Mouse (Mus musculus) heart, embryonic 15.5 days (tissue): ENCODE results near the gene Syt15. TPM values are rescaled to one million over a fixed set of nuclear protein-coding genes. Genes with fewer than 3 reads are reported as not detected.

ENCODE experiments used
- ATAC-seq: fragments of 200-750 bp; cut with Nextera tagmentation; replicated peaks from 2 replicates; pipeline ENCODE4 v1.8.0; 2017; ENCODE audit warnings: low read depth, moderate TSS enrichment; ENCODE audit not compliant: insufficient number of reproducible peaks, insufficient read depth, low FRiP score
- H3K27ac ChIP-seq: fragments of 300-500 bp; sonication (generic); 2 replicates; pipeline ENCODE4 v1.5.1; 2015; ENCODE audit warnings: mild to moderate bottlenecking, inconsistent platforms
- H3K27me3 ChIP-seq: fragments of 300-500 bp; sonication (generic); 2 replicates; pipeline ENCODE4 v1.6.1; 2015; ENCODE audit warnings: inconsistent platforms
- H3K36me3 ChIP-seq: fragments of 300-500 bp; sonication (generic); 2 replicates; pipeline ENCODE4 v1.6.1; 2015; ENCODE audit warnings: mild to moderate bottlenecking, inconsistent platforms
- H3K4me1 ChIP-seq: fragments of 300-500 bp; sonication (generic); replicated peaks from 2 replicates; pipeline ENCODE4 v1.6.1; 2015; ENCODE audit warnings: inconsistent platforms
- H3K4me2 ChIP-seq: fragments of 300-500 bp; sonication (generic); 2 replicates; pipeline ENCODE4 v1.6.1; 2015; ENCODE audit warnings: inconsistent platforms, mild to moderate bottlenecking, moderate library complexity
- H3K4me3 ChIP-seq: fragments of 300-500 bp; sonication (generic); 2 replicates; pipeline ENCODE4 v1.5.1; 2015; ENCODE audit warnings: mild to moderate bottlenecking, inconsistent platforms
- H3K9ac ChIP-seq: fragments of 300-500 bp; sonication (generic); 2 replicates; pipeline ENCODE4 v1.6.1; 2015; ENCODE audit warnings: mild to moderate bottlenecking, inconsistent platforms
- H3K9me3 ChIP-seq: fragments of 300-500 bp; sonication (generic); replicated peaks from 2 replicates; pipeline ENCODE4 v1.6.1; 2016; ENCODE audit warnings: inconsistent platforms
- WGBS: fragments of 180-500 bp; shearing (Covaris S2); methylation state at CpG from one replicate; pipeline ENCODE4 v1.1.7; 2015; ENCODE audit warnings: mixed read lengths; 5-methylcytosine and 5-hydroxymethylcytosine counted together
- polyA plus RNA-seq: library from polyadenylated mRNA; unstranded; fragments of >200 nt; fragmentation: Nextera tagmentation; extraction: Ambion mirVana; gene quantifications from 2 replicates; pipeline ENCODE4 v1.2.1, GENCODE M21; 2015

Gene Syt15
- 0.35 and 0.77 TPM in 2 replicates for polyA plus RNA-seq

DNA sequence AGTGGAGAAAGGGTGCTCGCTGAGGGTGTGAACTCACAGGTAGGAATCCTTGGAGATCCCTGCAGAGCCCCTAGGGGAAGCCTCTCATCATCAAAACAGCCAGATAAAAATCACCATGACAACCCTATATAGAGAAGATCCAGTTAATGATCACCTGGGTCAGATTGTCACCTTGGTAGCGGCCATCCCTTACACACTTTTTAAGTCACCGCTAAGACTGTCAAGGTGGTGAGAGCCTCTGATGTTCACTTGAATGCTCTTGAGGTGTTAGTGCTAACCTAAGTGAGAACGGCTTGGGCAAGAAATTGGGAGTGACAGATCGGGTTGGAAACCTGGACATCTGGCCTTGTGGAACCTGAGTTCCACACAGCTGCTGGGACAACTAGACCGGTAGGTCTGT lies at the start of gene Syt15:
TSS of gene Syt15 (plus strand) at position 301 of the 400 bp plus-strand sequence.
- Histone ChIP-seq H3K4me3 (peak within 1 kb of the TSS; percentile 41), H3K9ac (peak within 1 kb of the TSS; percentile 25; the same call in 1 of the 2 replicates), H3K4me1 (peaks cover 10% of the 10 kb centered on the region), H3K9me3 (no peaks in the 10 kb centered on the region), H3K27me3 (peaks cover 39% of the 10 kb centered on the region), H3K36me3 (no peaks in the 10 kb centered on the region), H3K27ac (no peak within 1 kb of the TSS), H3K4me2 (peak within 1 kb of the TSS; percentile 65)
- no peak for ATAC-seq
- WGBS, result 61% methylated on average over 6 of the region's 6 CpGs

DNA sequence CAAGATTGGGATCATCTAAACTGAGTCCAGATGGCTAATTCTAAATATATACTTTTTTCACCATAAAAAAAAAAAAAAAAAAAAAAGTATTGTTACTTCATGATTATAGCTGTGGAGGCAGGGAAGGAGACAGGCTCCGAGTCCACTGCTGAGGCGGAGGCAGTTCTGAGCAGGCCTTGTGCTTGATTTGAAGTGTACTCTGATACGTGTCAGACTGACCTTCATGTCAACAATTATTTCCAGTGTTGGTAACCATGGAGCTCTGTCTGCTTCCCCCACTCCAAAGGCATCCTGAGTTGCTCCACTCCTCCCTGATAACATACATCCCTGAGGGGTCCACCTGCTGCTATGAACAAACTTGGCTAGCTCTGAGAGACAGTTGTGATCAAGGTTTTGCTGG lies 48.3 kb upstream of the Syt15 start:
- no peak for ATAC-seq
- Histone ChIP-seq H3K27ac (no peak overlapping the region), H3K4me3 (no peak overlapping the region), H3K9me3 (no peaks in the 10 kb centered on the region), H3K4me1 (peaks cover 4% of the 10 kb centered on the region; the same call in 1 of the 2 replicates), H3K4me2 (no peak overlapping the region), H3K9ac (no peak overlapping the region), H3K27me3 (no peaks in the 10 kb centered on the region), H3K36me3 (no peaks in the 10 kb centered on the region)
- WGBS, result 74% methylated on average over 3 of the region's 3 CpGs

DNA sequence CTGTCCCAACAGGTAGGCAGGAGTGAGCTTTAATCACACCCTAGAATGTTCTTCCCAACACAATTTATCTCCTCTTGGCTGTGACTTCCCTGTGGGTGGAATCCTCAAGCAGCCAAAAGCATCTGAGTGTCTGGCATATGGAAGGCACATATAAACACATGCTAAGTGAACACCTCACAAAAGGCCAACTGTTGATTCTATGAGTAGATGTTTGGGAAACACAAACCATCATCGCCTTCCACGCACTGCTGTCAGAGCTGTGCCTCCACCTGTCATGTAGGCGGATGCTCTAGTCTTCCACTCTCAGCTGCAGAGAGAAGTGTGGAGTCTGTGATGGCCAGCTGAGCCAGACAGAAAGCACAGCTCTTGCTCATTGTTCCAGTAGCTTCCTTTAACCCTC lies 40.0 kb upstream of the Syt15 start:
- H3K27me3 ChIP-seq, result no peaks in the 10 kb centered on the region
- no peak for ATAC-seq
- H3K4me3 ChIP-seq, result no peak overlapping the region
- no peak overlapping the region for H3K4me2 ChIP-seq
- no peak overlapping the region for H3K9ac ChIP-seq
- no peaks in the 10 kb centered on the region for H3K36me3 ChIP-seq
- 90% methylated on average over 3 of the region's 3 CpGs for WGBS
- no peaks in the 10 kb centered on the region for H3K4me1 ChIP-seq
- H3K27ac ChIP-seq, result no peak overlapping the region
- no peaks in the 10 kb centered on the region for H3K9me3 ChIP-seq

DNA sequence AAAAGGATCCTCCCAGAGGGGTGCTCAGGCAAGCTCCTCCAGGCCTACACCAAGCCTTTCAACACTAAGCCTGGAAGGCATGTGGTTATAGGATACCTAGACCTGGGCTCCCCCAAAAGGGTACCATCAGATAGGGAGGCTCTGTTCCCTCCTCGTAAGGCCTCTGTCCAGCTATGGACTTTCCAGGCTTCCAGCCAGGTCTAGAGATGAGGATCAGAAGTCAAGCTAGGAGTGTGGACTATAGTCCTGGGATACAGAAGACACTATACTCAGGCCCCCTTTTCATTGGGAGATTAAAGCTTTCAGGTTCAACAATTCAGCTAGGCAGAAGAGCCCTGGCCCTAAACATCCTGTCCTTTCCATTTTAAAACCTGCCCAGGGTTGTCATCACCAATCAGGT lies 36.3 kb upstream of the Syt15 start:
- no peak overlapping the region for H3K4me2 ChIP-seq
- 67% methylated on average over 1 of the region's 1 CpGs for WGBS
- no peak overlapping the region for H3K27ac ChIP-seq
- no peaks in the 10 kb centered on the region for H3K27me3 ChIP-seq
- H3K4me1 ChIP-seq, result no peaks in the 10 kb centered on the region
- H3K9ac ChIP-seq, result no peak overlapping the region
- ATAC-seq, result no peak
- no peaks in the 10 kb centered on the region for H3K9me3 ChIP-seq
- no peaks in the 10 kb centered on the region for H3K36me3 ChIP-seq
- H3K4me3 ChIP-seq, result no peak overlapping the region

DNA sequence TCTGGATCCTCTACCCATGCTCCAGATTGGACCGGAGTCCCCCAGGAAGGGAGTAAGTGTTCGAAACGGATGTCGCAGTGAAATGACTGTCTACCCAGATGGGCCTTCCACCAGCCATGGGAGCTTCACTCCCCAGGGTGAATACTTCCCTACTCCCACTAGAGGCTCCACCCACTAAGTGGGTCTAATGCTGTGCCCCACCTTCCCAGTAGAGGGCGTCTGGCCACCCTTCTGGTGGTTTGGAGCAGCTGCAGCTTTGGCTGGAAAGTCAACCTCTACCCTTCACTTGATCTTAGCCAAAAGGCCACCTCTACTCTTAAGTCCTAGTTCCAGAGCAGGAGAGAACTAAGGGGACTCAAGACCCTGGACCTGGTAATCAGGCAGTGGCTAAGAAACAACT lies 30.8 kb upstream of the Syt15 start:
- Histone ChIP-seq H3K4me3 (no peak overlapping the region), H3K27me3 (no peaks in the 10 kb centered on the region), H3K4me2 (no peak overlapping the region), H3K27ac (no peak overlapping the region), H3K9ac (no peak overlapping the region), H3K9me3 (no peaks in the 10 kb centered on the region), H3K4me1 (no peaks in the 10 kb centered on the region), H3K36me3 (no peaks in the 10 kb centered on the region)
- 68% methylated on average over 5 of the region's 5 CpGs for WGBS
- ATAC-seq, result no peak

DNA sequence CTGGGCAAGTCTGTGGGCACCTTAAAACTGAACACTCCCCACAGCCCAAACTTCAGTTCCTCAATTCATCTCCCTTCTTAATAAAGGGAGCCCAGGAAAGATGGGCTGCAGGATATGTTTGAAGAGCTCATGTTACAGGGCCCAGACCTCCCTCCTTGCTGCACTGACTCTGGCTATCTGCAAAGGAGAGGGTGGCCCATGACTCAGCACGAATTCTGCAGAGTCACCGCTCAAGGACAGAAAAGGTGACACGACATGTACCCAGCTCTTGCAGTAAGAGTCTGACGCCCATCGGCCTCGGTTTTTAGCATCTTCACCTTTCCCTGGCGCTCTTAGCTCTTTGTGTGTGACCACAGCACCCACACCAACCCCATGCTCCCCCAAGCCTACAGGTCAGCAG lies 29.0 kb upstream of the Syt15 start:
- no peaks in the 10 kb centered on the region for H3K9me3 ChIP-seq
- H3K4me2 ChIP-seq, result no peak overlapping the region
- H3K4me1 ChIP-seq, result no peaks in the 10 kb centered on the region
- H3K9ac ChIP-seq, result no peak overlapping the region
- no peaks in the 10 kb centered on the region for H3K27me3 ChIP-seq
- no peak overlapping the region for H3K4me3 ChIP-seq
- ATAC-seq, result no peak
- H3K27ac ChIP-seq, result no peak overlapping the region
- whole genome bisulfite sequencing, result 63% methylated on average over 7 of the region's 7 CpGs
- no peaks in the 10 kb centered on the region for H3K36me3 ChIP-seq

DNA sequence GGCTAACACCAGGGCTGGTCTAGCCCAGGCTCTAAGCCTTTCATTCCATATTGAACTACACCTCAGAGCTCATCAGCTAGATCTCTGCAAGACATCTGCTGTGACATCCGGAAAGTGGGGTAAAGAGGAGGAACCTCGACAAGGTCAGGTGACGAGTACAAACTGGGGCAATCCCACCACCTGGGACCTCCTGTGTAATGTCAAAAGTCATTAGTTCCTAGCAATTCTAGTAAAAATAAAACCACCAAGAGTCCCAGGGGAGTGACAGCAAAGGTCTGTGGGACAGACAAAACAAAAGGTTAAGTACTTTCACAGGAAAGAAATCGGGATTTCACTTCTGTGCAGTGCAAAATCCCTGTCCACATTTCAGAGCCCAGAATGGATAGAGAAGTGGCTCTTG lies 25.5 kb upstream of the Syt15 start:
- H3K9me3 ChIP-seq, result no peaks in the 10 kb centered on the region
- H3K27me3 ChIP-seq, result peaks cover 2% of the 10 kb centered on the region; the same call in 1 of the 2 replicates
- no peaks in the 10 kb centered on the region for H3K36me3 ChIP-seq
- H3K4me3 ChIP-seq, result no peak overlapping the region
- H3K9ac ChIP-seq, result no peak overlapping the region
- 0 out of 2 replicates have a peak, but pooled peaks cover 2% of the 10 kb centered on the region for H3K4me1 ChIP-seq
- no peak overlapping the region for H3K27ac ChIP-seq
- WGBS, result 83% methylated on average over 4 of the region's 4 CpGs
- no peak for ATAC-seq
- no peak overlapping the region for H3K4me2 ChIP-seq

DNA sequence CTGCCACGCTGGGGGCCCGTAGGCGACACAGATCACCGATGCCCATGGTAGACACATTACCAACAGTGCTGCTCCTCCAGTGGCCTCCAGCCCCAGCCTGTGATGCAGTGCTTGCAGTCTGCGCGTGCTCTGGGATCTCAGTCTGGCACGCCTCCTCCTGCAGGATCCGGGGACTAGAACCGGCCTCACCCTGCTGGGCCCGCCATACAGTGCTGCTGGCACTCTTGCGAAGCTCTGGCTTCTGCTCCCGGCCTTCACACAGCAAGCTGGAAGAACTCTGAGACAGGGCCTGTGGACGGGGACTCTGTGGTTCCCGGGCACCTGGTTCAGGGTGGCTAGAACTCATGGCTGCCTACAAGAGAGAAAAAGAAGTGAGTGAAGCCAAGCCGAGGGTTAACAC lies 23.9 kb upstream of the Syt15 start:
- Histone ChIP-seq H3K27me3 (peaks cover 10% of the 10 kb centered on the region), H3K27ac (no peak overlapping the region), H3K4me1 (0 out of 2 replicates have a peak, but pooled peaks cover 2% of the 10 kb centered on the region), H3K36me3 (no peaks in the 10 kb centered on the region), H3K9ac (no peak overlapping the region), H3K4me2 (no peak overlapping the region), H3K4me3 (no peak overlapping the region), H3K9me3 (no peaks in the 10 kb centered on the region)
- no peak for ATAC-seq
- 85% methylated on average over 15 of the region's 15 CpGs for WGBS

DNA sequence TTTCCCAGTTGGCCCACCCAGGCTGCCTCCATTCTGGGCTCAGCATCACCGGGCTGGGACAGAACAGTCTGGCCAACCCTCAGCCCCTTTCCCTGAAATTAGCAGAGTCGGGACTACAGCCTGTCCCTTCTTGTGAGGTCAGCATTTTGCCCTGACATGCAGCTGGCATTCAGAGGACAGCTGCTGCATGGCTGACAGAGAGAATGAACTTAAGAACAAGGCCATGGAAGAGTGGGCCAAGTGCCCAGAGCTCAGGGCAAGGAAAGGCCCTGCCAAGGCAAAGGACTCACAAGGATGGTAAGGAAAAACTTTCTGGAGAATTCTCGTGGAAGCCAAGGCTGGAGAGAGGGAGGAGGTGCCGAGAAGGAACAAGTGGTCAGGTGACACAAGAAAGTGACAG lies 22.7 kb upstream of the Syt15 start:
- Histone ChIP-seq H3K9ac (no peak overlapping the region), H3K36me3 (no peaks in the 10 kb centered on the region), H3K27me3 (peaks cover 13% of the 10 kb centered on the region), H3K4me2 (no peak overlapping the region), H3K9me3 (no peaks in the 10 kb centered on the region), H3K27ac (no peak overlapping the region), H3K4me3 (no peak overlapping the region), H3K4me1 (peaks cover 12% of the 10 kb centered on the region)
- no peak for ATAC-seq
- WGBS, result 41% methylated on average over 4 of the region's 4 CpGs

DNA sequence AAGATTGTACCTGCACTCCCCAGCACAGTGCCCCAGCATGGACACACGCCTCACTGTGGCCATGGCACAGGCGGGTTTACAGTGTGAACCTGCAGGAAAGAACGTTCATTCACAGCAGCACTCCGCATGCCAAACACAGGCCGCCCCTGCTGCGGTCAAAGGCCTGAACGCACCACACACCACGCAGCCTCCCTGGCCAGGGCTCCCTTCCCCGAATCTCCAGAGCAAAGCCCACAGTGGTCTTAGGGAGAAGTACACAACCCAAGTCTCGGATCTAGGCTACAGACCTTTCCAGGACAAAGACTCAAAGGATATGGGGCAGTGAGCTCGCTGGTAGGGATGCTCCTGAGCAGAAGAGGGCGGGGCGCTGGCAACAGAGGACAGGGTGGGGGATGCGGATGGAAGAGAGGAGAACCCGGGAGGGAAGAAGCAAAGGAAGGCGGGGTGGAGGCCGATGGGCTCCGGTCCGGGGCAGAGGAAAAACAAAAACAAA lies 18.6 kb upstream of the Syt15 start:
- Histone ChIP-seq H3K27ac (no peak overlapping the region), H3K36me3 (no peaks in the 10 kb centered on the region), H3K9me3 (no peaks in the 10 kb centered on the region), H3K4me1 (peaks cover 12% of the 10 kb centered on the region), H3K27me3 (peaks cover 18% of the 10 kb centered on the region), H3K4me2 (peak overlapping the region; percentile 99), H3K9ac (peak overlapping the region; percentile 59), H3K4me3 (peak overlapping the region; percentile 70)
- peak; percentile 59; the same call in 1 of the 2 replicates for ATAC-seq
- 10% methylated on average over 19 of the region's 19 CpGs for WGBS

DNA sequence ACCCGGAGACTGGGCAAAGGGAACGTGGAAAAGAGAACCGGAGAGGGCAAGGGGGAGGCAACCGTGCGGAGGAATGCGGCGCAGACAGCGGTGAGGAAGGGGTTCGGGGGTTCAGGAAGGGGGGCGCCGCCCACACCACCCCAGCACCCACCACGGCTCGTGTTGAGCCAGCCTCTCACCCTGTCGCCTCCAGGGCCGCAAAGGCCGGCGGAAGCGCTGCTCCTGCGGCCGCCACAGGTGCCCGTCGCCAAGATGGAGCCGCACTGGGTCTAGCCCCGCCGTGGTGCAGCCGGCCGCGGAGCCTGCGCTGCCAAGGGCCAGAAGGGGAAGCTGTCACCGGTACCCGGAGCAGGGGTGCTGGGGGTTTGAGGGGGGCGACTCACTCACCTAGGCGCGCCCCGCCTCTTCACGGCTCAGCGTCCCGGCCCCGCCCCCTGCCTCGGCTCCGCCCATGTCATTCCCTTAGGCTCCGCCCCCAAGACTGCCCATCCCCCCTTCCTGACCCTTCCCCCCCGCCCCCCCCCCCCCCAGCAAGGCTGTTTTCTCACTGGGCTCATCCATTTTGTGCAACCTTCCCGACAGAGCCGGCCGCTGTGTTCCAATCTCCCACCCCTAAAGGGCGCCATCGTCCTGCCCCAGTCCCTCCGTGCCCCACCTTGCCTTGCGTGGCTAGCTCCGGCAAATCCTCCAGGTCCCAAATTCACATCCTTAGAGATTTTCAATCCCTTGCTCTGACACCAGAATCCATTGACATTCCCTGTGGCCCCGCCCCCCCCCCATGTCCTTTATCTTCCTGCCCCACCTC lies 18.0 kb upstream of the Syt15 start, which contains the start of gene Gprin2:
TSS of gene Gprin2 (minus strand) at position 423 of the 805 bp plus-strand sequence.
- no peak; the same call in 1 of the 2 replicates for ATAC-seq
- Histone ChIP-seq H3K27ac (no peak within 1 kb of the TSS), H3K9ac (peak within 1 kb of the TSS; percentile 59), H3K4me1 (peaks cover 9% of the 10 kb centered on the region), H3K9me3 (no peaks in the 10 kb centered on the region), H3K4me2 (peak within 1 kb of the TSS; percentile 99), H3K4me3 (peak within 1 kb of the TSS; percentile 70), H3K36me3 (no peaks in the 10 kb centered on the region), H3K27me3 (peaks cover 18% of the 10 kb centered on the region)
- 3% methylated on average over 49 of the region's 52 CpGs for WGBS

DNA sequence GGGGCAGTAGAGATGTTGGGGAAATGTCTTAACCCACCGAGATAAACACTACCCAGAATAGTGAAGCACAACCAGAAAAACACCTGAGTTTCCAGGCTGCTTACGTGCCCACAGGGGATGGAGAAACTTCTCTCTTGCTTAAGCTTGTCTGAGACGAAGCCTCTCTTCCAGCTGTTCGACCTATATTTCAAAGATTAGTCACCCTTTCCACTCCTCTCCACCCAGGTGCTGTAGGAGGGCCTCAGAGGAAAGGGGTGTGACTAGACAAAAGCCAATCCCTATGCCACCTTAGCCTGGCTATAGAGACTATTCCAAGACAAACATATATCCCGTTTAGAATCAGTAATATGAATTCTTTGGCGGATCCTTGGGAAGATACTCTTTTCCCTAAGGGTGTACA lies 11.4 kb upstream of the Syt15 start:
- WGBS, result 69% methylated on average over 6 of the region's 6 CpGs
- no peak for ATAC-seq

More for the DNA sequence above, 11.4 kb upstream of the Syt15 start:
- Histone ChIP-seq H3K9me3 (no peaks in the 10 kb centered on the region), H3K4me3 (no peak overlapping the region), H3K9ac (no peak overlapping the region), H3K27me3 (no peaks in the 10 kb centered on the region), H3K4me2 (no peak overlapping the region), H3K4me1 (no peaks in the 10 kb centered on the region), H3K36me3 (no peaks in the 10 kb centered on the region), H3K27ac (no peak overlapping the region)
